Mouse (Mus musculus): ENCODE measurements around the gene Dcaf12. TPM values are rescaled to one million over a fixed set of nuclear protein-coding genes. Genes with fewer than 3 reads are reported as not detected.

Dcaf12 gene
- polyA plus RNA-seq, 1 experiment, result 84.7 TPM

DNA sequence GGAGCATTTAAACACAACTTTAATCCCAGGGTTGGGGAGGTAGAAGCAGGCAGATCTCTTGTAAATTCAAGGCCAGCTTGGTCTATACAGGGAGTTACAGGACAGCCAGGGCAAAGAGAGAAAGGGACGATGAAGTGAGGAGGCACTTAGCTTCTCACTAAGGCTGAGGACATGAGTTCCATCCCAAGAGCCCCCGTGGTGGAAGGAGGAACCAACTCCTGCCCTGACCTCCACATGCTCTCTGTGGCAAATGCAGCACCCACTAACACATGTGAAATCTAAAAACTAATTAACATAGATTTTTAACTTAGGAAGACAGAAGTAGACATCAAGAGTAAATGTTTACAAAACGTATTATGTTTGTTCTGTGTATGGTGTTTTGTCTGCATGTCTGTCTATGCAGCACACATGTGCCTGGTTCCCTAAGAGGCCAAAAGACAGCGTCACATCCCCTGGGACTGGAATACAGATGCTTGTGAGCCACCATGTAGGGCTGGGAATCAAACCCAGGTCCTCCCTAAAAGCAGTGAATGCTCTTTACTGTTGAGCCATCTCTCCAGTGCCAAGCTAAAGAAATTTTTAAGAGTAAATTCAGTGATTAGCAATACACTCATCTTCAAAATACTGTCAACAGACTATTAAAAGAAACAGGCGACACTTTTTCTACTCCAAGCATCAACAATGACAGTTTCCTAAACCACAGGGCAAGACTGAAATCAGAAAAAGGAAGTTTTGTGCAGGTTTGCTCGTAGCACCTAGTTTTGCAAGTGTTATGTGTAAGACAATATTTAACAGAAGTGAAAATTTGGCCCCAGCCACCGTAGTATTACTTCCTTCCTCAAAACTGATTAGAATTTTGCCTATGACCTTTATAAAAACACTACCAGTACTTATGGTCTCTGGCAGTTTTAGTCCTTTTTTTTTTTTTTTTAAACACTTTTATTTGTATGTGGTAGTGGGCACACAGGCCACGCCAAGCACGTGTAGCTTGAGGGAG, 3.8 kb downstream of the Dcaf12 start:
- no peak for TF ChIP-seq CTCF (IDR thresholded peaks at IDR 0.05; ENCODE audit: control insufficient read depth, insufficient read depth, insufficient replicate concordance, low read depth, low read length)
- no peak for TF ChIP-seq POLR2A (IDR thresholded peaks at IDR 0.05; ENCODE audit: control insufficient read depth, low read depth, low read length)
- Histone ChIP-seq H3K4me1 (ENCODE audit: control insufficient read depth, insufficient read depth, low read length) (peaks cover 8% of the 10 kb centered on the region), H3K36me3 (ENCODE audit: control insufficient read depth, insufficient read depth, low read length) (0 out of 2 replicates have a peak, but pooled peaks cover 1% of the 10 kb centered on the region), H3K27me3 (ENCODE audit: control insufficient read depth, insufficient read depth, low read length) (no peaks in the 10 kb centered on the region), H3K27ac (ENCODE audit: control insufficient read depth, insufficient read depth, low read depth, low read length) (no peak overlapping the region), H3K4me3 (ENCODE audit: control insufficient read depth, low read depth, low read length) (no peak overlapping the region)

DNA sequence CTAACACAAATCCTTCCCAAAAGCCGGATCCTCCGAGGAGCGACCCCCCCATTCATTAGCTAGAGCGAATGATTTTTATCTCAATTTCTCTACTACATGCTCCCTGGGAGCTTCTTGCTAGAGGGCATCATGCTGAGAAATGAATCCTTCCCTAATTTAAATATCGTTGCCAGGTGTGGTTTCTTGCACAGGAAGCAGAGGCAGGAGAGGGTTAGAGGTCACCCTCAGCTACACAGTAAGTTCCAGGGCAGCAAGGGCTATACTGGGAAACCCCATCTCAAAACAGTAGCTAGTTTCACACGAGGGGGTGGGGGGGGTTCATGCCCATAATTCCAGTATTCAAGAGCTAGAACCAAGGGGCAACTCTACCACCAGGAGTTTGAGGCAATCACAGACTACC, 7.3 kb downstream of the Dcaf12 start:
- Histone ChIP-seq H3K4me3 (ENCODE audit: control insufficient read depth, low read depth, low read length) (no peak overlapping the region), H3K4me1 (ENCODE audit: control insufficient read depth, insufficient read depth, low read length) (no peaks in the 10 kb centered on the region), H3K27me3 (ENCODE audit: control insufficient read depth, insufficient read depth, low read length) (no peaks in the 10 kb centered on the region), H3K36me3 (ENCODE audit: control insufficient read depth, insufficient read depth, low read length) (no peaks in the 10 kb centered on the region), H3K27ac (ENCODE audit: control insufficient read depth, insufficient read depth, low read depth, low read length) (no peak overlapping the region)
- TF ChIP-seq CTCF (IDR thresholded peaks at IDR 0.05; ENCODE audit: control insufficient read depth, insufficient read depth, insufficient replicate concordance, low read depth, low read length), result no peak
- TF ChIP-seq POLR2A (IDR thresholded peaks at IDR 0.05; ENCODE audit: control insufficient read depth, low read depth, low read length), result no peak

DNA sequence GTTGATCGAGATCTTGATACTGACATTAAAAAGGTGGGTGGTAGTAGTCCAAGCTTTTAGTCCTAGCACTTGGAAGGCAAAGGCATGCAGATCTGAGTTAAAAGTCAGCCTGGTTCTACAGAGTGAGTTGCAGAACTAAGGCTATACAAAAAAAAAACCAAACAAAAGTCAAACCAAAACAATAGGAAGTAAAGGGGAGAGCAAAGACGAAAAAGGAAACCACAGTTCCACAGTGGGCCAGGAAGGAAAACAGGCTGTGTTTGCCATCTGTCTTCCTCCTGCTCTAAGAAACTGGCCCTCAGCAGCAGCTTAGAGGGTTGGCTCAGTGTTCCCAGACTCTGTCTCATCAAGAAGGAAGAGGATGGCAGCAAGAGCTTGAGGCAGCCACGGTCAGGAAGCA, 10.4 kb downstream of the Dcaf12 start:
- no peak for TF ChIP-seq POLR2A (IDR thresholded peaks at IDR 0.05; ENCODE audit: control insufficient read depth, low read depth, low read length)
- TF ChIP-seq CTCF (IDR thresholded peaks at IDR 0.05; ENCODE audit: control insufficient read depth, insufficient read depth, insufficient replicate concordance, low read depth, low read length), result no peak
- H3K27ac ChIP-seq (ENCODE audit: control insufficient read depth, insufficient read depth, low read depth, low read length), result no peak overlapping the region
- no peaks in the 10 kb centered on the region for H3K27me3 ChIP-seq (ENCODE audit: control insufficient read depth, insufficient read depth, low read length)
- no peaks in the 10 kb centered on the region for H3K4me1 ChIP-seq (ENCODE audit: control insufficient read depth, insufficient read depth, low read length)
- no peaks in the 10 kb centered on the region; the same call in 1 of the 2 replicates for H3K36me3 ChIP-seq (ENCODE audit: control insufficient read depth, insufficient read depth, low read length)
- no peak overlapping the region for H3K4me3 ChIP-seq (ENCODE audit: control insufficient read depth, low read depth, low read length)

DNA sequence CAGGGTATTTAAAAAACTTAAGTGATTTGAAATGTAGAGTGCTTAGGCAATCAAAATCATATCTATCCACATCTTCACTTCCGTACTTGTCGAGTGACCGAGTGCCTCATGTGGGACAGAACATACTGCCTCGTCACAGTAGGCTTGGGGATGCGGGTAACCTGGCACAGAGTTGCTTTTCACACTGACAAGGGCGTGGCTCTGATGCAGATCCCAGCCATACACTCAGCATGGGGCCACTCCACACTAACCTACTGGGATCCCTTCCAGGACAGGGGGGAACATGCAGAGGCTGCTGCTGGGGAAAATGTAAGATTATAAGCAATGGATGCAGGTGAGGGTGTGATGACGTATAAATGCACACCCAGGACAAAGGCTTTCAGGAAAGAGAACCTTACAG, 11.0 kb downstream of the Dcaf12 start:
- no peak overlapping the region for H3K27ac ChIP-seq (ENCODE audit: control insufficient read depth, insufficient read depth, low read depth, low read length)
- TF ChIP-seq POLR2A (IDR thresholded peaks at IDR 0.05; ENCODE audit: control insufficient read depth, low read depth, low read length) (no peak), CTCF (IDR thresholded peaks at IDR 0.05; ENCODE audit: control insufficient read depth, insufficient read depth, insufficient replicate concordance, low read depth, low read length) (no peak)
- H3K36me3 ChIP-seq (ENCODE audit: control insufficient read depth, insufficient read depth, low read length), result peaks cover 4% of the 10 kb centered on the region
- no peaks in the 10 kb centered on the region for H3K27me3 ChIP-seq (ENCODE audit: control insufficient read depth, insufficient read depth, low read length)
- H3K4me3 ChIP-seq (ENCODE audit: control insufficient read depth, low read depth, low read length), result no peak overlapping the region
- H3K4me1 ChIP-seq (ENCODE audit: control insufficient read depth, insufficient read depth, low read length), result no peaks in the 10 kb centered on the region

DNA sequence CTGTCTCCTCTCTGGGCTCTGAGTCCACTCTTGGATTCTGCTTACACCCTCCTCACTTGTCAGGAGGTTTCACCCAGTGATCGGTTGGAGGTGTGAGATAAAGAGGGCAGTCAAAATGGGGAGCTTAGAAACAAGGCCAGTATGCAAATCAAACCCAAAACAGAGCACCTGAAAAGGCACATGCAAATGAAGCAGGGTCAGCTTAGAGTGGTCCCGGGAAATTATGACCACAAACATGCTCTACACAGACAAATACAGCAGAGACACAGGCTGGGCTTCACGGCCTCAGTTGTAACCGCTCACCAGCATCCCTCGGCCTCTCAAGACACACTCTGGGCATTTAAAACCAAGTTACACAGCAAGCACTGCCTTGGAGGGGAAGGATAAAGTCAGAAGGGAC, 15.7 kb downstream of the Dcaf12 start:
- H3K4me1 ChIP-seq (ENCODE audit: control insufficient read depth, insufficient read depth, low read length), result no peaks in the 10 kb centered on the region
- H3K27me3 ChIP-seq (ENCODE audit: control insufficient read depth, insufficient read depth, low read length), result no peaks in the 10 kb centered on the region
- TF ChIP-seq POLR2A (IDR thresholded peaks at IDR 0.05; ENCODE audit: control insufficient read depth, low read depth, low read length) (no peak), CTCF (IDR thresholded peaks at IDR 0.05; ENCODE audit: control insufficient read depth, insufficient read depth, insufficient replicate concordance, low read depth, low read length) (no peak)
- H3K27ac ChIP-seq (ENCODE audit: control insufficient read depth, insufficient read depth, low read depth, low read length), result no peak overlapping the region
- no peak overlapping the region for H3K4me3 ChIP-seq (ENCODE audit: control insufficient read depth, low read depth, low read length)
- H3K36me3 ChIP-seq (ENCODE audit: control insufficient read depth, insufficient read depth, low read length), result peaks cover 6% of the 10 kb centered on the region

DNA sequence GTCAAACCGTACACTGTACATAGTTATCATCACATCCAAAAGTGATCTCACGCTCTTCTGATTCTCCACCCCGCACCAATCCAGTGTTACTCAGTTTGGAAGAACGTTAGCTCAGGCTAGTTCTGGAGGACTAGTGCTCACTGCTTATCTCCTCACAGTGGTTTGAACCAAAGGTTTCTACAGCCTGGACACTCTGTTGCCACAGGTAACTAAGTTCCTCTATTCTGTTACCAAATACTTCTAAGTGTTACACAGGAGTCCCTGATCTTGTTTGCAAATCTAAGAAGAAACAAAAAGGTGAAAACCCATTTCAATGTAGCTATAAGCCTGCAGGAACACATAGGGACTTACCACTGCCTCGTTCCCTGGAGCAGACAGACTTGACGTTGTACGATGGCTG, 18.7 kb downstream of the Dcaf12 start:
- Histone ChIP-seq H3K4me1 (ENCODE audit: control insufficient read depth, insufficient read depth, low read length) (no peaks in the 10 kb centered on the region), H3K36me3 (ENCODE audit: control insufficient read depth, insufficient read depth, low read length) (peaks cover 6% of the 10 kb centered on the region), H3K27ac (ENCODE audit: control insufficient read depth, insufficient read depth, low read depth, low read length) (no peak overlapping the region), H3K27me3 (ENCODE audit: control insufficient read depth, insufficient read depth, low read length) (no peaks in the 10 kb centered on the region), H3K4me3 (ENCODE audit: control insufficient read depth, low read depth, low read length) (no peak overlapping the region)
- TF ChIP-seq CTCF (IDR thresholded peaks at IDR 0.05; ENCODE audit: control insufficient read depth, insufficient read depth, insufficient replicate concordance, low read depth, low read length) (no peak), POLR2A (IDR thresholded peaks at IDR 0.05; ENCODE audit: control insufficient read depth, low read depth, low read length) (no peak)

DNA sequence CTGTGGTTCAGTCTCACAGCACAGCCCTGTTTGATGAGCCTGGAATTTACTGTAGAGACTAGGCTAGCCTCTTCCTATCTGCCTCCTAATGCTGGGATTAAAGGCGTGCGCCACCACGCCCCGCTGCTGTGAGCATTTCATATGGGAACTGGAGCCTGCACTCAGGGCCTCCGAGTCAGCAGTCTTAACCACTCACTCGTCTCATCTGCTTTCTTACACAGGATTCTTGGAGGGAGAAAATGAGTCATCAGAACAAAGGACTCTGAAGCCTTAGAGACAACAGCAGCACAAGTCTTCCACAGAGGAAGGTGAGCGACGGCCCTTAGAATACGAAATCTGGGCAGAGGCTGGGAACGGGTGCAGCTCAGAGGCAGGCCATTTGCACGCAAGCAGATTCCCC, 19.2 kb downstream of the Dcaf12 start:
- Histone ChIP-seq H3K4me3 (ENCODE audit: control insufficient read depth, low read depth, low read length) (no peak overlapping the region), H3K27me3 (ENCODE audit: control insufficient read depth, insufficient read depth, low read length) (no peaks in the 10 kb centered on the region), H3K4me1 (ENCODE audit: control insufficient read depth, insufficient read depth, low read length) (no peaks in the 10 kb centered on the region), H3K27ac (ENCODE audit: control insufficient read depth, insufficient read depth, low read depth, low read length) (no peak overlapping the region), H3K36me3 (ENCODE audit: control insufficient read depth, insufficient read depth, low read length) (peaks cover 6% of the 10 kb centered on the region)
- TF ChIP-seq POLR2A (IDR thresholded peaks at IDR 0.05; ENCODE audit: control insufficient read depth, low read depth, low read length) (no peak), CTCF (IDR thresholded peaks at IDR 0.05; ENCODE audit: control insufficient read depth, insufficient read depth, insufficient replicate concordance, low read depth, low read length) (no peak)
